ENCODE assay signal across 9 mouse cellular contexts in genomic region chr10:117209469-117209938, GRCm38 (mm10). TPM values are rescaled to one million over a fixed set of nuclear protein-coding genes. Genes with fewer than 3 reads are reported as not detected.
DNase-seq lines count a peak whose midpoint lies in the region; ATAC-seq lines count a peak whose summit lies in the region.
"Had no signal": no experiment of that assay in that cellular context is flagged by ENCODE, and none has a peak within 500 bp of the region (broad histone marks: within the 10 kb centered on the region; RNA-seq: fewer than 3 reads in every experiment).

No protein-coding gene starts in this region.

- H3K27me3 ChIP-seq in forebrain, embryonic 10.5 days (ENCODE audit: poor library complexity, severe bottlenecking): no peaks in the 10 kb centered on the region
- 0 out of 2 replicates have a peak, but pooled peaks cover 3% of the 10 kb centered on the region for H3K27me3 ChIP-seq in liver, embryonic 13.5 days

- peak overlapping the region; percentile 45 for H3K4me3 ChIP-seq in brown adipose tissue, adult 24 weeks (ENCODE audit: insufficient read depth, low read depth, low read length)
- H3K4me3 ChIP-seq in forebrain, embryonic 10.5 days: peak overlapping the region; percentile 42
- H3K4me3 ChIP-seq in liver, embryonic 13.5 days (replicated peaks): peak overlapping the region; percentile 41

- H3K4me2 ChIP-seq in liver, embryonic 13.5 days: peak overlapping the region; percentile 57

- H3K27ac ChIP-seq in brown adipose tissue, adult 24 weeks (replicated peaks; ENCODE audit: low read depth, low read length): no peak overlapping the region
- peak overlapping the region; percentile 65; the same call in 1 of the 2 replicates for H3K27ac ChIP-seq in forebrain, embryonic 10.5 days
- no peak overlapping the region for H3K27ac ChIP-seq in liver, embryonic 13.5 days

- 18% methylated on average over 11 of the region's 11 CpGs for WGBS in forebrain, embryonic 10.5 days
- WGBS in liver, embryonic 13.5 days (ENCODE audit: insufficient replicate concordance): 19% methylated on average over 11 of the region's 11 CpGs

- peak; percentile 42 to 55 for DNase-seq in right cerebral cortex, adult 2 months (ENCODE audit: low spot score in 2 of 2)
- no peak for DNase-seq in right cerebral cortex, postnatal 14 days
- peak; percentile 39 for DNase-seq in forebrain, embryonic 10.5 days (ENCODE audit: extremely low spot score, low spot score)
- peak; percentile 73 for DNase-seq in hindlimb bud, embryonic 11.5 days (ENCODE audit: extremely low spot score, low read depth, low spot score)
- DNase-seq in liver, embryonic 13.5 days: peak; percentile 35
- peak; percentile 57 for DNase-seq in neural tube, embryonic 10.5 days (ENCODE audit: extremely low spot score, low spot score)
- no peak for DNase-seq in gastrocnemius, postnatal 4 days (ENCODE audit: low spot score in 2 of 2)

- peak; percentile 57 for ATAC-seq in liver, embryonic 13.5 days (ENCODE audit: low read depth)

- peak overlapping the region; percentile 37; the same call in 1 of the 2 replicates for H3K9ac ChIP-seq in liver, embryonic 13.5 days

- peaks cover 30% of the 10 kb centered on the region for H3K36me3 ChIP-seq in forebrain, embryonic 10.5 days (replicated peaks)
- peaks cover 7% of the 10 kb centered on the region for H3K36me3 ChIP-seq in liver, embryonic 13.5 days

- 0 out of 2 replicates have a peak, but pooled peaks cover 3% of the 10 kb centered on the region for H3K4me1 ChIP-seq in brown adipose tissue, adult 24 weeks (ENCODE audit: control insufficient read depth, insufficient read depth, insufficient read length, low read length)
- peaks cover 7% of the 10 kb centered on the region for H3K4me1 ChIP-seq in forebrain, embryonic 10.5 days
- peaks cover 5% of the 10 kb centered on the region; the same call in 1 of the 2 replicates for H3K4me1 ChIP-seq in liver, embryonic 13.5 days (replicated peaks)

- H3K9me3 ChIP-seq in forebrain, embryonic 10.5 days: no peaks in the 10 kb centered on the region
- no peaks in the 10 kb centered on the region for H3K9me3 ChIP-seq in liver, embryonic 13.5 days (replicated peaks)

RNA-seq across cellular contexts. Expression of gene Yeats4, which starts 14.8 kb away (rescaled TPM):
- 18.2 and 24.4 TPM in 2 replicates for polyA plus RNA-seq in brown adipose tissue, adult 24 weeks (2012; ENCODE audit: insufficient read depth, insufficient read length, missing spikeins)
- polyA plus RNA-seq in forebrain, embryonic 10.5 days (2016; fragmentation: Nextera tagmentation; extraction: Ambion mirVana): 122 and 123 TPM in 2 replicates
- polyA plus RNA-seq in liver, embryonic 13.5 days (2015; fragmentation: Nextera tagmentation; extraction: Ambion mirVana): 49.2 and 56.2 TPM in 2 replicates
- 10 to 100 TPM; 29.6 to 33.2 TPM for total RNA-seq in gastrocnemius, postnatal 4 days (2021)

RNA-seq across cellular contexts. Expression of gene 9530003J23Rik, which starts 29.0 kb away (rescaled TPM):
- polyA plus RNA-seq in brown adipose tissue, adult 24 weeks (2012; ENCODE audit: insufficient read depth, insufficient read length, missing spikeins): not detected in 2 replicates
- polyA plus RNA-seq in forebrain, embryonic 10.5 days (2016; fragmentation: Nextera tagmentation; extraction: Ambion mirVana): not detected in 2 replicates
- polyA plus RNA-seq in liver, embryonic 13.5 days (2015; fragmentation: Nextera tagmentation; extraction: Ambion mirVana): not detected in 2 replicates
- not detected for total RNA-seq in gastrocnemius, postnatal 4 days (2021)
- total RNA-seq: heart, postnatal 14 days had no signal

Comparison
In these comparisons a context has a peak if more than half of its experiments do, and no peak if none do; other contexts are left out.
1. DNase-seq: peak in right cerebral cortex, adult 2 months (2 of 2), forebrain, embryonic 10.5 days (single experiment), hindlimb bud, embryonic 11.5 days (single experiment), liver, embryonic 13.5 days (single experiment) and neural tube, embryonic 10.5 days (single experiment); none in right cerebral cortex, postnatal 14 days (single experiment) and gastrocnemius, postnatal 4 days (0 of 2).
2. Peak in every context shown above with its lines, with median percentiles within 50 percentile points of each other: H3K4me3 ChIP-seq.